Mouse (Mus musculus) adrenal gland, postnatal 4 days (tissue): ENCODE measurements around the gene Muc1. TPM values are rescaled to one million over a fixed set of nuclear protein-coding genes. Genes with fewer than 3 reads are reported as not detected.

Source experiments
- DNase-seq, 2 experiments: peaks; one replicate each; pipeline ENCODE4 v3.0.0; 2021 to 2022; ENCODE audit warnings: low spot score in 2 of 2, mixed read lengths in 2 of 2
- total RNA-seq, 2 experiments: library from RNA; stranded (reverse); gene quantifications; 2 replicates each; pipeline ENCODE4 v1.2.3; 2021

The Muc1 gene
- total RNA-seq, 2 experiments from 2014 or later, result 1.2 to 8.9 TPM

GRCm38 (mm10) chr3:89231772-89232275, 3.0 kb downstream of the Muc1 start:
- DNase-seq, result no peak

- DNase-seq, result no peak
Observed at GRCm38 (mm10) chr3:89232614-89233013, 3.8 kb downstream of the Muc1 start.

GRCm38 (mm10) chr3:89233562-89234110, 4.8 kb downstream of the Muc1 start:
- DNase-seq, result no peak

- no peak for DNase-seq
Observed at GRCm38 (mm10) chr3:89236516-89236915, 7.7 kb downstream of the Muc1 start.

- no peak for DNase-seq
Observed at GRCm38 (mm10) chr3:89237682-89238081, 8.8 kb downstream of the Muc1 start.

GRCm38 (mm10) chr3:89238494-89238893, 9.6 kb downstream of the Muc1 start:
- no peak for DNase-seq

- peak in 1 of 2 experiments; percentile 37 for DNase-seq
Observed at GRCm38 (mm10) chr3:89242331-89242895, 13.6 kb downstream of the Muc1 start.

- DNase-seq, result no peak
Observed at GRCm38 (mm10) chr3:89243609-89244008, 14.8 kb downstream of the Muc1 start.

GRCm38 (mm10) chr3:89244158-89244981, 15.5 kb downstream of the Muc1 start:
- DNase-seq, result no peak

GRCm38 (mm10) chr3:89244982-89245687, 16.3 kb downstream of the Muc1 start:
- no peak for DNase-seq

- DNase-seq, result no peak
Observed at GRCm38 (mm10) chr3:89245688-89246171, 16.9 kb downstream of the Muc1 start, which contains the start of gene Krtcap2. Gene Krtcap2 (plus strand): TSS chr3:89245966.

- DNase-seq, result peak; percentile 66 to 81
Observed at GRCm38 (mm10) chr3:89246261-89247100, 17.6 kb downstream of the Muc1 start, which contains the start of gene Trim46. Gene Trim46 (minus strand): TSS chr3:89246309.

GRCm38 (mm10) chr3:89247466-89247865, 18.6 kb downstream of the Muc1 start:
- DNase-seq, result no peak

GRCm38 (mm10) chr3:89250435-89251040, 21.7 kb downstream of the Muc1 start:
- DNase-seq, result no peak

GRCm38 (mm10) chr3:89251365-89251895, 22.6 kb downstream of the Muc1 start:
- DNase-seq, result no peak

GRCm38 (mm10) chr3:89254994-89255393, 26.1 kb downstream of the Muc1 start:
- DNase-seq, result no peak

GRCm38 (mm10) chr3:89256177-89256576, 27.3 kb downstream of the Muc1 start:
- no peak for DNase-seq

GRCm38 (mm10) chr3:89259076-89259475, 30.2 kb downstream of the Muc1 start, which contains the start of gene Dpm3:
Gene Dpm3 (plus strand): TSS chr3:89259358.
- no peak for DNase-seq

- DNase-seq, result no peak
Observed at GRCm38 (mm10) chr3:89260211-89260610, 31.4 kb downstream of the Muc1 start.
